Mouse (Mus musculus): Measurements from ENCODE around the gene Abraxas2. TPM values are rescaled to one million over a fixed set of nuclear protein-coding genes. Genes with fewer than 3 reads are reported as not detected.

Gene Abraxas2
- 84.0 TPM for polyA plus RNA-seq (2014; fragmentation: Illumina TruSeq; extraction: RNeasy Lipid Tissue Mini Kit (QIAGEN cat#74804); ENCODE audit: low replicate concordance)

DNA sequence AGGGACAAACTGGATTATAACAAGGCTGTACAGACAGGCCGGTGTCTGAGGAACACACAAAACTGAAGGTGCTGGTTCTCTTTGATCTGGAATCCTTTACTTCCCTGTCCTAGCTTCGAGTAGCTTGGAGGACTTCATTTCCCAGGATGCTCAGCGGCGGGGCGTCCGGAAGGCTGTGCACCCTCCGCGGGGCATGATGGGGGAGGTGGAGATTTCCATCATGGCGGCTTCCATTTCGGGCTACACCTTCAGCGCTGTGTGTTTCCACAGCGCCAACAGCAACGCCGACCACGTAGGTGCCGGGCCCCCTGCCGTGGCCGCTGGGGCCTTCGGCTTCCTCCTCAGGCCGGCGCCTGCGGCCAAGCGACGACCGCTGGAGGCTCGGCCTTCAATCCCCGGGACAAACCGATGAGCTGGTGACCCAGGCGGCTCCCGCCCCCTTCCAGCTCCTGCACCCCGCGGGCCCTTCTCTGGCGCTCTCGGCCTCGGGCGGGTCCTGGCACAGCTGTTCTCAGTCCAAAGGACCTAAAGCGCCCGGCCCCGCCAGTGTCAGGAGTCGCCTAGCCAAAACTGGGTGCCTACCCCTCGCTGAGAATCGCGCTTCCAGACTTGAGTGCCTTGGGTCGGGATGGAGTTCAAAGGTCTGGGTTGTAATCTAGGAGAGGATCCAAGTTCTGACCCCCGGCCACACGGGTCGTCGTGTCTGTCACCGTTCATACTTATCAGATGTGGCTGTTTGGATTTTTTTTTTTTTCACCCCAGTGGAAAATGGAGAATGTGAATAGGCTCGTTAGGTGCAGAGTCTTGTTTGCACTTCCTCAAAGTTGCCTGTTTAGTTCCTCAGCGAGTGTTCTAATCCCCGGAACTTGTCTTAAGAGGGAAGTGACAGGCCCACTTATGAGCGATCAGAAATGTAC is at the start of gene Abraxas2:
TSS of gene Abraxas2 (plus strand) at position 184 of the 917 bp plus-strand sequence.

DNA sequence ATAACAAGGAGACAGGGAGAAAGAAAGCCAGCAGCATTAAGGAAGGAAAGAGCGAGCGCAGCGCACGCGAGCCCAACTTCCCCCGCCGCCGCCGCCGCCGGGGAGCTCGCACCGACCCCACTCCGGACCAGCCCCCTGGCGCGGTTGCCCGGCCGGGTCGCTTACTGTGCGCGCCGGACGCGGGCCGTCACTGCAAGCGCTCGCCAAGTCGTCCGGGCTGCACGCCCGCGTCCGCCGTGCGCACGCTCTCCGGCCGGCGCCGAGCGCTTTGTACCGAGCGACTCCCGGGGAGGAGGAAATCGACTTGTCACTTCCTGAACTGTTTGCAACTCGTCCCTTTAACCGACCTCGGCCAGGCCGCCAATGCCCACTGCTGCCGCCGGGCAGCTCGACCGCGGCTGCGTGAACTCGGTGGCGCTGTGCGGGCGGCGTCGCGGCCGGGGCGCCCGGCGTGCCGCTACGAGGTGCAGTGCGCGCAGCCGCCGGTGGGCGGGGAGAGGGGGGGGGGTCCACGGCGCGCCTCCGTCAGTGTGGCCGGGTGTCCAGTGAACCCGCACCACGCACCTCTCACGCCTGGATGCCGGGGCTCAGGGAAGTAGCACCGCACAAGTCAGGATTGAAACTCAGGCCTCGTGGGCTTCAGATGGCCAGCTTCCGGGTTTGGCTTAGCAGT is 45.5 kb upstream of the Abraxas2 start, which contains the start of gene Fam53b:
TSS of gene Fam53b (minus strand) at position 471 of the 673 bp plus-strand sequence.

DNA sequence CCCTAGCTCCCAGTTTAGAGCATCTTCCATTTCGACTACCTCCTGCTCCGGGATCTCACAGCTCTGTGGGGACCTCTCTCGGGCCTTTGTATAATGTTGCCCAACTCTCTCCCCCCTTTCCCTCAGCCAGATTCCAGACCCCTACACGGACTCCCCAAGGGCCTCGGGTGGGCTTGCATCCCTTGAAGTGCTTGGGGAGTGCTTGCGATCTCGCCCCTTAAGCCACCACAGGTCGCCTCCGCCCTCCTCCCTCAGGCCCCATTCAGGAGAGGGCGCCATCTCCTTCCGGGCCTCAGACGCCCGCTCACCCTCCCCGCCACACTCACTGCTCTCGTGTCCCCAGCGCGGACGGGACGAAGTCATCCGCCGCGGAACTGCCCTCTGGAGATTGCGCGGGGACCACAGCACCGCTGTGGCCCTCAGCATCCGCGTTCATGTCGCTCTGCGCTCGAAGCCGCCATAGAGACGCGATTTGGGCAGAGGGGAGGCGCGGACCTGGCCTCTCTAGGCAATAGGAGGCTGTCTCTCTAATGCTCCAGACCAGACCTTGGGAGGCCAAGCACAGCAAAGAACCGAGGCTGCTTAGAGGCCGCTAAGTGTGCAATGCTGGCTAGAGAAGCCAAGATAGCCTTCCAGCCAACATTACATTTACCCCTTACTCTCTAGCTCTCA is 6.7 kb upstream of the Abraxas2 start, which contains the start of gene Eef1akmt2:
TSS of gene Eef1akmt2 (minus strand) at position 501 of the 672 bp plus-strand sequence.

DNA sequence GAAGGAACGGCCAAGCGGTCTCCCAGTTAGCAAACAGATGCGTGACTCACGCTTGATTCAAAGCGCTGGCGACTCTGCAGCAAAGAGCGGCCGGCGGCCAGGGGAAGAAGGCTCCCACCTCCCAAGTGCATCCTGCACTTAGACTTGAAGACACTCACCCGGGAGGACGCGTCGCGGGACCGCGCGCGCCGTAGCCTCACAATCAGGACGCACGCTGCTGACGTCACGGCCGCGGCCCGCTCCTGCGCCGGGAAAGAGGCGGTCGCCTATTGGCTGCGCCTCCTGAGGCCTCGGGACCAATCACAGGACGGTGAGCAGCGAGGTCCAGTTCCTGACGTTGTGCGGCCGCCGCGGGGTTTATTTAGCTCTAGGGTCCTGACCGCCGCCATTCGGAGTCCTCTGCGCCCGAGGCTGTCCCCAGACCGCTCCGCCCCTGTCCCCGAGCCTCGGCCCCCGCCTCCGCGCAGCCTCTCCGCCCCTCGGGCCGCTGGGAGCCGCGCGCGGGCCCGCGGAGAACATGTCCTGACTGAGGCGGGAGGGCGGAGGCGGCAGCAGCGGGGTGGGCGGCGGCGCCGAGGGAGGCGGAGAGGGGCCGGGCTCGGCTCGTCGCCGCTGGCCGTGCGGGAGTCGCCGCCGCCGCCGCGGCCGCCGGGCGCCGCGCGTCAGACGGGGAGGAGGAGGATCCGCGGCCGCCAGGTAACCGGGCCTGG is 72.0 kb downstream of the Abraxas2 start, which contains the start of gene Zranb1:
TSS of gene Zranb1 (plus strand) at position 293 of the 710 bp plus-strand sequence.

Other genes starting within 250 kb of the Abraxas2 start
- 4.2 TPM for gene Lhpp, start 248.6 kb upstream of the Abraxas2 start, polyA plus RNA-seq (2014; fragmentation: Illumina TruSeq; extraction: RNeasy Lipid Tissue Mini Kit (QIAGEN cat#74804); ENCODE audit: low replicate concordance)
- 13.5 TPM for gene Fam53b, start 45.3 kb upstream of the Abraxas2 start, polyA plus RNA-seq (2014; fragmentation: Illumina TruSeq; extraction: RNeasy Lipid Tissue Mini Kit (QIAGEN cat#74804); ENCODE audit: low replicate concordance)
- gene Eef1akmt2, start 6.6 kb upstream of the Abraxas2 start, polyA plus RNA-seq (2014; fragmentation: Illumina TruSeq; extraction: RNeasy Lipid Tissue Mini Kit (QIAGEN cat#74804); ENCODE audit: low replicate concordance), result 60.8 TPM
- 41.7 TPM for gene Zranb1, start 71.9 kb downstream of the Abraxas2 start, polyA plus RNA-seq (2014; fragmentation: Illumina TruSeq; extraction: RNeasy Lipid Tissue Mini Kit (QIAGEN cat#74804); ENCODE audit: low replicate concordance)

All from small intestine, adult 10 weeks (tissue).